Mouse (Mus musculus) limb, embryonic 14.5 days (tissue): Measurements from ENCODE around the gene Ralgps2. TPM values are rescaled to one million over a fixed set of nuclear protein-coding genes. Genes with fewer than 3 reads are reported as not detected.

Experiments
- ATAC-seq: fragments of 200-750 bp; cut with Nextera tagmentation; 2 replicates; pipeline ENCODE4 v1.8.0; 2017; ENCODE audit warnings: low read depth, moderate number of reproducible peaks, moderate TSS enrichment; ENCODE audit not compliant: low FRiP score
- DNase-seq: peaks from one replicate; pipeline ENCODE4 v3.0.0-alpha.2; 2015; ENCODE audit warnings: low spot score
- H3K27ac ChIP-seq: fragments of 300-500 bp; sonication (generic); replicated peaks from 2 replicates; pipeline ENCODE4 v1.5.1; 2014; ENCODE audit warnings: low read depth, mild to moderate bottlenecking, low read length, moderate library complexity, mixed read lengths
- H3K27me3 ChIP-seq: fragments of 300-500 bp; sonication (generic); 2 replicates; pipeline ENCODE4 v1.6.1; 2014; ENCODE audit warnings: low read length, mixed read lengths; ENCODE audit not compliant: control insufficient read depth, insufficient read depth
- H3K36me3 ChIP-seq: fragments of 300-500 bp; sonication (generic); 2 replicates; pipeline ENCODE4 v1.6.1; 2014; ENCODE audit warnings: mild to moderate bottlenecking, low read length, moderate library complexity, mixed read lengths; ENCODE audit not compliant: control insufficient read depth, insufficient read depth
- H3K4me1 ChIP-seq: fragments of 300-500 bp; sonication (generic); 2 replicates; pipeline ENCODE4 v1.6.1; 2014; ENCODE audit warnings: antibody characterized with exemption, low read length, mixed read lengths; ENCODE audit not compliant: control insufficient read depth, insufficient read depth
- H3K4me2 ChIP-seq: fragments of 300-500 bp; sonication (generic); replicated peaks from 2 replicates; pipeline ENCODE4 v1.6.1; 2014; ENCODE audit warnings: low read depth, mild to moderate bottlenecking, low read length, moderate library complexity; ENCODE audit not compliant: severe bottlenecking
- H3K4me3 ChIP-seq: fragments of 300-500 bp; sonication (generic); replicated peaks from 2 replicates; pipeline ENCODE4 v1.5.1; 2014; ENCODE audit warnings: low read length
- H3K9ac ChIP-seq: fragments of 300-500 bp; sonication (generic); 2 replicates; pipeline ENCODE4 v1.6.1; 2014; ENCODE audit warnings: mild to moderate bottlenecking, low read depth, low read length, moderate library complexity; ENCODE audit not compliant: severe bottlenecking
- H3K9me3 ChIP-seq: fragments of 300-500 bp; sonication (generic); 2 replicates; pipeline ENCODE4 v1.6.1; 2016; ENCODE audit warnings: low read length; ENCODE audit not compliant: control insufficient read depth
- POLR2A ChIP-seq: fragments of 200-500 bp; IDR thresholded peaks from 2 replicates; pipeline ENCODE4 v1.8.0; 2012; ENCODE audit warnings: inconsistent platforms, mild to moderate bottlenecking, moderate library complexity, borderline replicate concordance; ENCODE audit not compliant: insufficient read depth, insufficient read length; ENCODE audit errors: extremely low read depth
- WGBS: fragments of 180-500 bp; shearing (Covaris S2); extraction: QIAGEN DNeasy Blood & Tissue Kit; methylation state at CpG from one replicate; pipeline ENCODE4 v1.1.7; 2014; 5-methylcytosine and 5-hydroxymethylcytosine counted together
- polyA plus RNA-seq, 2 experiments: library from polyadenylated mRNA; depleted of rRNA in 1 of 2; stranded (reverse) in 1 of 2; unstranded in 1 of 2; fragments of >200 nt; fragmentation: Nextera tagmentation in 1 of 2; extraction: Ambion mirVana in 1 of 2; gene quantifications; 2 replicates each; pipeline versions ENCODE4 v1.2.1 to v1.2.3; 2012 to 2014

The Ralgps2 gene
- polyA plus RNA-seq, 2 experiments, result 33.6 to 63.7 TPM

DNA sequence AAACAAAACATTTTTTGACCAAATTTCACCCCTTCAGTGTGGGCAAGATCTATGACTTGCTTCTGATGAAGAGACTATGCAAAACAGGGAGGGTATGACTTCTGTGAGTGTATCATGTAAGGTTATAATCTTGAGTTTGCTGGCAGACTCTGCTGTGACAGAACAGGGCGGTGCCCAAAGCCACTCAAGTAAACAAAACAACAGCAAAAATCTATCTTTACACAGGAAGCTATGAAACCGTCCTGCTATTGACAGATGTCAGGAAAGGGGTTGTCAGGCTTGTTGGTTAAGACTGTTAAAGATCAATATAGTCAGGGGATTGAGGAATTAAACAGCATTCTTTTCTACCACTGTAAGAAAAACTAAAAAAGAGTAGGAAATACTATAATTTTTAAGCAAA lies 33.8 kb downstream of the Ralgps2 start:
- Histone ChIP-seq H3K27ac (no peak overlapping the region), H3K9me3 (no peaks in the 10 kb centered on the region), H3K4me2 (no peak overlapping the region), H3K27me3 (no peaks in the 10 kb centered on the region), H3K9ac (no peak overlapping the region), H3K36me3 (peaks cover 5% of the 10 kb centered on the region; the same call in 1 of the 2 replicates), H3K4me3 (no peak overlapping the region), H3K4me1 (no peaks in the 10 kb centered on the region)
- TF ChIP-seq POLR2A, result no peak
- DNase-seq (no peak), ATAC-seq (no peak)
- WGBS, result 80% methylated on average over 2 of the region's 2 CpGs

DNA sequence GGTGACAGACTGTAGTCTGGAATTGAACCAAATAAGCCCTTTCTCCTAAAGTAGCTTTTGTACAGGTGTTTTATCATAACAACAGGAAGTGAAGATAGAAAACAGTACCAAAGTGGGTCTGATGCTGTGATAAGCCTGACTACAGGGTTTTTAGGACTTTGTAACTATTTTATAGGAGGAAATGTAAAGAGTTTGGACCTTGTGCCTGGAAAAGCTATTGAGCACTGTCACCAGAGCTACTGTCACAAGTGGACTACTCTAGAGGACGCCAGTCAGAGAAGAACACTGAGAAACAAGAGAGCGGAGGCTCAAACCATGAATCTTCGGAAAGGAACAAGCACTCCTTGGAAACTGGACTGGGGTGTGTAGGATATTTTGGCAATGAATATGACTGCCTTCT lies 35.5 kb downstream of the Ralgps2 start:
- WGBS, result 88% methylated on average over 3 of the region's 3 CpGs
- Histone ChIP-seq H3K9ac (no peak overlapping the region), H3K4me1 (no peaks in the 10 kb centered on the region), H3K4me3 (no peak overlapping the region), H3K27ac (no peak overlapping the region), H3K9me3 (no peaks in the 10 kb centered on the region), H3K36me3 (peaks cover 9% of the 10 kb centered on the region), H3K4me2 (no peak overlapping the region), H3K27me3 (no peaks in the 10 kb centered on the region)
- TF ChIP-seq POLR2A, result no peak
- DNase-seq, result no peak
- no peak for ATAC-seq

DNA sequence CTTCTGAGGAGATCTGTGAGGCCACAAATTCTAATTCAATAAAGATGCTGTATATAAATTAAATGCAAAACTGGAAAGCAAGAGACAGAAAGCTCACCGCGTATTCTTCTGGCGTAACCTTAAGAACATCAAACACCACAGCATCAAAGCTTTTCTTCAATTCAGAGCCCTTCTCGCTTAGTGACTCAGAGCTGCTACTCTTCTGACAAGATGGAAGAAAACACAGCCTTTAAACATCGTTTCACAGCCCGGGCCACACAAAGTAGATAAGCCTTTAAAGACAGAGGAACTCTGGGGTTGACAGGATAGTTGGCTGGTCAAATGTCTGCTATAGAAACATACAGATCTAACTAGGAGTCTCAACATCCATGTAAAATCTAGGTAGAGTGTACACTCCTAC lies 37.7 kb downstream of the Ralgps2 start:
- Histone ChIP-seq H3K4me1 (no peaks in the 10 kb centered on the region), H3K4me2 (no peak overlapping the region), H3K27me3 (no peaks in the 10 kb centered on the region), H3K4me3 (no peak overlapping the region), H3K27ac (no peak overlapping the region), H3K9ac (no peak overlapping the region), H3K36me3 (peaks cover 9% of the 10 kb centered on the region), H3K9me3 (no peaks in the 10 kb centered on the region)
- WGBS, result 85% methylated on average over 6 of the region's 6 CpGs
- ATAC-seq, result no peak
- DNase-seq, result no peak
- TF ChIP-seq POLR2A, result no peak

DNA sequence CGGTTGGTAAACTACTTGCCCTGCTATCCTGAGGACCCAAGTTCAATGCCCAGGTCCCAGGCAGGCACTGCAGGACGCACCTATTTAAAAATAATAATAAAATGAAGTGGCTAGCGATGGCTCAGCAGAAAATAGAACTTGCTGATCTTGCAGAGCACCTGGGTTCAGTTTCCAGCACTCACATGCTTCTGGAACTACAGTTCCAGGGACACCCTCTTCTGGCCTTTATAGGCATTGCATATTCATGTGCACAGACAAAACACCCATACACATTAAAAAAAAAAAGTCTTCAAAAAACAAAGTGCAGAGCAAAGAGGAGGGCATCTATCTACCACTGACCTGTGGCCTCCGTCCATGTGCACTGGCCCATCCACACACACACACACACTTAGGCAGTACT lies 47.9 kb downstream of the Ralgps2 start:
- ATAC-seq, result no peak
- TF ChIP-seq POLR2A, result no peak
- H3K4me1 ChIP-seq, result no peaks in the 10 kb centered on the region

DNA sequence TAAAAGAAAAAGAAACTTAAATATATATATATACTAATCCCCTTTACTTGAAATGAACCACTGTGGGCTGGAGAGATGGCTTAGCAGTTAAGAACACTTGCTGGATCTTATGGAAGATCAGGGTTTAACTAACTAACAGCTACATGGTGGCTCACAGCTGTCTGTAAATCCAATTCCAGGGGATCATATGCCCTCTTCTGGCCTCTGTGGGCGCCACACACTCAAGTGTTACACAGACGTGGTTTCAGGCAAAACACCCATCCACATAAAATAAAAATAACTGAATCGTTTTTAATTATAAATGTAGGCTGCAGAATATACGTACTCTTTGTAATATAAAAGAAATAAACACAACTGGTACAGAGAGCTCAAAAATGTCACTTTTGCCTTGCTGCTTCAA lies 50.6 kb downstream of the Ralgps2 start:
- H3K36me3 ChIP-seq, result peaks cover 17% of the 10 kb centered on the region
- H3K27me3 ChIP-seq, result no peaks in the 10 kb centered on the region
- H3K4me1 ChIP-seq, result no peaks in the 10 kb centered on the region
- H3K9me3 ChIP-seq, result no peaks in the 10 kb centered on the region
- no peak overlapping the region for H3K4me2 ChIP-seq
- no peak for DNase-seq
- TF ChIP-seq POLR2A, result no peak
- ATAC-seq, result no peak
- H3K4me3 ChIP-seq, result no peak overlapping the region
- WGBS, result 83% methylated on average over 4 of the region's 4 CpGs
- no peak overlapping the region for H3K9ac ChIP-seq
- H3K27ac ChIP-seq, result no peak overlapping the region

More for the DNA sequence above, 47.9 kb downstream of the Ralgps2 start:
- no peaks in the 10 kb centered on the region for H3K9me3 ChIP-seq
- no peak overlapping the region for H3K4me2 ChIP-seq
- DNase-seq, result no peak
- no peak overlapping the region for H3K9ac ChIP-seq
- no peaks in the 10 kb centered on the region for H3K27me3 ChIP-seq
- no peak overlapping the region for H3K27ac ChIP-seq
- WGBS, result 86% methylated on average over 4 of the region's 4 CpGs
- no peak overlapping the region for H3K4me3 ChIP-seq
- peaks cover 14% of the 10 kb centered on the region for H3K36me3 ChIP-seq

DNA sequence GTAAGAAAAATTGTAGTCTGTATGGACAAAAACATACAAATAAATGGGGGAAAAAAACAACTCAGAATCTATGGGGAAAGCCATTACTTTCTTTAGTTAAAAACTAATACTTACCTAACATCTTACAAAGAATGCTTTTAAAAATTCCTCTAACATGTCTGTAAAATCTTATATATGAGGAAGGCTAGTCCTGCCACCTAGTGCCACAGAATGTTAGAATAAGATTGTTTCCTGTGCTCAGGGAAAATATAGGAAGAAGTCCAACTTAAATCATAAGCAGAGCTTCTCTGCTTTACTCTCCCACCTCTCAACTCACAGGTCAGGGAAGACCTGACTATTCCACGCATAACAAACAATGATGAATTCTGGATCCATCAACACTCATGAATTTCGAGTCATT lies 53.5 kb downstream of the Ralgps2 start:
- H3K27ac ChIP-seq, result no peak overlapping the region
- DNase-seq (peak; percentile 41), ATAC-seq (no peak)
- H3K4me2 ChIP-seq, result no peak overlapping the region
- no peaks in the 10 kb centered on the region for H3K4me1 ChIP-seq
- no peaks in the 10 kb centered on the region for H3K27me3 ChIP-seq
- TF ChIP-seq POLR2A, result no peak
- no peak overlapping the region for H3K9ac ChIP-seq
- H3K4me3 ChIP-seq, result no peak overlapping the region
- WGBS, result 91% methylated on average over 2 of the region's 2 CpGs
- H3K9me3 ChIP-seq, result no peaks in the 10 kb centered on the region
- peaks cover 20% of the 10 kb centered on the region for H3K36me3 ChIP-seq
